Mouse (Mus musculus) limb, embryonic 12.5 days (tissue): ENCODE measurements around the gene Npas2. TPM values are rescaled to one million over a fixed set of nuclear protein-coding genes. Genes with fewer than 3 reads are reported as not detected.

Experiments
- microRNA-seq: library from miRNA; unstranded; fragments of <30 nt; microRNA quantifications from one replicate; pipeline ENCODE4, GENCODE M21; 2017
- polyA plus RNA-seq: library from polyadenylated mRNA; unstranded; fragments of >200 nt; fragmentation: Nextera tagmentation; extraction: Ambion mirVana; gene quantifications from 2 replicates; pipeline ENCODE4 v1.2.1, GENCODE M21; 2016

Npas2 gene
- polyA plus RNA-seq, 1 experiment from 2014 or later = 0.29 TPM

Small RNA genes within 50 kb of the gene (microRNA-seq; reads per million reads assigned to microRNA genes)
- gene Mir6349 = not detected

Other genes with a start within 250 kb of the Npas2 start
- 154 and 157 TPM in 2 replicates for gene Pdcl3, start 208.1 kb upstream of the Npas2 start, polyA plus RNA-seq
- gene Rpl31, start 174.1 kb downstream of the Npas2 start, polyA plus RNA-seq = 525 and 543 TPM in 2 replicates